Mouse (Mus musculus) heart, adult 2 months (tissue): ENCODE measurements around the gene Lrtm1.

ENCODE experiments used
- CTCF ChIP-seq: fragments of 200-600 bp; IDR thresholded peaks from 2 replicates; pipeline ENCODE4 v1.8.1; 2022; ENCODE audit warnings: antibody characterized with exemption, mild to moderate bottlenecking, moderate library complexity
- EP300 ChIP-seq: fragments of 200-500 bp; IDR thresholded peaks from 2 replicates; pipeline ENCODE4 v1.6.1; 2011; ENCODE audit warnings: low read depth, low read length, control low read depth; ENCODE audit not compliant: insufficient read depth
- POLR2A ChIP-seq: fragments of 200-500 bp; IDR thresholded peaks from 2 replicates; pipeline ENCODE4 v1.6.1; 2011; ENCODE audit warnings: mild to moderate bottlenecking, low read depth, low read length, control low read depth; ENCODE audit not compliant: insufficient read depth

GRCm38 (mm10) chr14:29023246-29023645 lies 5.2 kb downstream of the Lrtm1 start:
- TF ChIP-seq EP300 (no peak), CTCF (no peak), POLR2A (no peak)
